Mouse (Mus musculus) E14TG2a.4 (cell line): Measurements from ENCODE around the gene Car9.

Experiments used
- CTCF ChIP-seq: conservative IDR thresholded peaks from 2 replicates; pipeline ENCODE4 v1.5.1; 2014; ENCODE audit warnings: low read length
- POU5F1 ChIP-seq: IDR thresholded peaks from 2 replicates; pipeline ENCODE4 v1.6.1; 2014; ENCODE audit warnings: low read length, borderline replicate concordance

GRCm38 (mm10) chr4:43507938-43508665 is 1.3 kb downstream of the Car9 start:
- no peak for TF ChIP-seq CTCF
- no peak for TF ChIP-seq POU5F1
